Comparison of ENCODE assay signal across 26 mouse cellular contexts in genomic region chr13:54426781-54427655, GRCm38 (mm10). TPM values are rescaled to one million over a fixed set of nuclear protein-coding genes. Genes with fewer than 3 reads are reported as not detected.
DNase-seq lines count a peak whose midpoint lies in the region; ATAC-seq and TF ChIP-seq lines count a peak whose summit lies in the region.
"Had no signal": no experiment of that assay in that cellular context is flagged by ENCODE, and none has a peak within 500 bp of the region (broad histone marks: within the 10 kb centered on the region; RNA-seq: fewer than 3 reads in every experiment).

No protein-coding gene starts in this region.

- no peak overlapping the region for H3K27ac ChIP-seq in midbrain, embryonic 11.5 days (ENCODE audit: low read depth, low read length)
- no peak overlapping the region for H3K27ac ChIP-seq in midbrain, postnatal 0 days (ENCODE audit: low read depth, low read length)
- H3K27ac ChIP-seq: embryonic facial prominence, embryonic 12.5 days; heart, embryonic 15.5 days; hindbrain, embryonic 13.5 days; limb, embryonic 10.5 days; midbrain, embryonic 12.5 days had no signal

- H3K4me2 ChIP-seq in midbrain, embryonic 11.5 days: no peak overlapping the region
- H3K4me2 ChIP-seq in midbrain, postnatal 0 days (ENCODE audit: low read depth, low read length, poor library complexity, severe bottlenecking): no peak overlapping the region
- H3K4me2 ChIP-seq: embryonic facial prominence, embryonic 12.5 days; heart, embryonic 15.5 days; hindbrain, embryonic 13.5 days; midbrain, embryonic 12.5 days had no signal

- no peak for TF ChIP-seq CTCF in midbrain, postnatal 0 days (IDR thresholded peaks at IDR 0.05)

- H3K27me3 ChIP-seq in midbrain, embryonic 11.5 days (ENCODE audit: control insufficient read depth, insufficient read depth, low read length): no peaks in the 10 kb centered on the region
- no peaks in the 10 kb centered on the region for H3K27me3 ChIP-seq in midbrain, postnatal 0 days (ENCODE audit: insufficient read depth, low read length)
- H3K27me3 ChIP-seq: embryonic facial prominence, embryonic 12.5 days; heart, embryonic 15.5 days; hindbrain, embryonic 13.5 days; midbrain, embryonic 12.5 days had no signal

- no peaks in the 10 kb centered on the region for H3K4me1 ChIP-seq in midbrain, embryonic 11.5 days (ENCODE audit: control insufficient read depth, insufficient read depth, low read length)
- H3K4me1 ChIP-seq in midbrain, postnatal 0 days (ENCODE audit: insufficient read depth, low read length): no peaks in the 10 kb centered on the region

- no peaks in the 10 kb centered on the region for H3K36me3 ChIP-seq in midbrain, embryonic 11.5 days (ENCODE audit: control insufficient read depth, insufficient read depth, low read length)
- H3K36me3 ChIP-seq in midbrain, postnatal 0 days (ENCODE audit: insufficient read depth, low read length): no peaks in the 10 kb centered on the region
- H3K36me3 ChIP-seq: embryonic facial prominence, embryonic 12.5 days; heart, embryonic 15.5 days; hindbrain, embryonic 13.5 days; limb, embryonic 10.5 days; midbrain, embryonic 12.5 days had no signal

- H3K9me3 ChIP-seq in midbrain, embryonic 11.5 days (ENCODE audit: control insufficient read depth, low read length): no peaks in the 10 kb centered on the region
- H3K9me3 ChIP-seq in midbrain, postnatal 0 days (ENCODE audit: low read length): no peaks in the 10 kb centered on the region
- H3K9me3 ChIP-seq: embryonic facial prominence, embryonic 12.5 days; heart, embryonic 15.5 days; hindbrain, embryonic 13.5 days; limb, embryonic 10.5 days had no signal

- 80% methylated on average over 10 of the region's 10 CpGs for WGBS in midbrain, embryonic 11.5 days
- WGBS in midbrain, postnatal 0 days: 79% methylated on average over 10 of the region's 10 CpGs

- no peak overlapping the region for H3K9ac ChIP-seq in midbrain, embryonic 11.5 days (ENCODE audit: low read length)
- no peak overlapping the region for H3K9ac ChIP-seq in midbrain, postnatal 0 days (replicated peaks; ENCODE audit: low read length, poor library complexity, severe bottlenecking)
- H3K9ac ChIP-seq: embryonic facial prominence, embryonic 12.5 days; forebrain, postnatal 0 days; heart, embryonic 15.5 days; hindbrain, embryonic 13.5 days; midbrain, embryonic 12.5 days had no signal

- DNase-seq in adrenal gland, adult 8-10 months: peak; percentile 12
- no peak for DNase-seq in adrenal gland, postnatal 4 days (ENCODE audit: low spot score in 2 of 2)
- DNase-seq in midbrain, embryonic 11.5 days (ENCODE audit: low spot score, missing footprints): peak; percentile 64
- no peak for DNase-seq in midbrain, postnatal 0 days (ENCODE audit: low spot score)
- peak; percentile 86 for DNase-seq in A20 (ENCODE audit: low read depth, low spot score)
- peak; percentile 16 for DNase-seq in adrenal gland, postnatal 14 days
- DNase-seq in kidney, adult 11 months: no peak
- DNase-seq in neural tube, embryonic 10.5 days (ENCODE audit: extremely low spot score, low spot score): no peak
- DNase-seq: cerebellum, adult 11 months; cerebellum, postnatal 25 days; forebrain, postnatal 0 days; gastrocnemius, postnatal 25 days; heart, postnatal 36 days; kidney, adult 18-20 months; kidney, postnatal 4 days; liver; lung, postnatal 14 days; right cerebral cortex, adult 18-20 months; right cerebral cortex, postnatal 4 days; thymus, postnatal 25 days had no signal

- H3K4me3 ChIP-seq in midbrain, embryonic 11.5 days (ENCODE audit: low read depth, low read length): no peak overlapping the region
- no peak overlapping the region for H3K4me3 ChIP-seq in midbrain, postnatal 0 days (ENCODE audit: low read depth, low read length)
- H3K4me3 ChIP-seq: embryonic facial prominence, embryonic 12.5 days; heart, embryonic 15.5 days; hindbrain, embryonic 13.5 days; limb, embryonic 10.5 days; midbrain, embryonic 12.5 days had no signal

- no peak for ATAC-seq in midbrain, embryonic 11.5 days (ENCODE audit: low FRiP score)
- ATAC-seq in midbrain, postnatal 0 days (ENCODE audit: low FRiP score): no peak
- ATAC-seq: forebrain, postnatal 0 days had no signal

RNA-seq across cellular contexts. Expression of gene Thoc3, which starts 41.6 kb away (rescaled TPM):
- total RNA-seq in adrenal gland, adult 8-10 months (2022): 10 to 100 TPM; 44.4 to 51.6 (median 48.7) TPM
- total RNA-seq in adrenal gland, postnatal 4 days (2021): 10 to 100 TPM; 60.2 to 66.0 TPM
- 161 and 163 TPM in 2 replicates for polyA plus RNA-seq in midbrain, embryonic 11.5 days (2014; fragmentation: Nextera tagmentation; extraction: Ambion mirVana)
- total RNA-seq in midbrain, postnatal 0 days (2014; rRNA removed): 51.7 and 62.6 TPM in 2 replicates
- polyA plus RNA-seq in midbrain, postnatal 0 days (2015; fragmentation: Nextera tagmentation; extraction: Ambion mirVana): 127 and 133 TPM in 2 replicates
- total RNA-seq in adrenal gland, postnatal 14 days (2021): 46.3 and 53.7 TPM in 2 replicates

RNA-seq across cellular contexts. Expression of gene Cplx2, which starts 55.9 kb away (rescaled TPM):
- 10 to 100 TPM; 20.8 to 47.3 (median 33.3) TPM for total RNA-seq in adrenal gland, adult 8-10 months (2022)
- total RNA-seq in adrenal gland, postnatal 4 days (2021): 10 to 100 TPM; 46.3 to 50.4 TPM
- polyA plus RNA-seq in midbrain, embryonic 11.5 days (2014; fragmentation: Nextera tagmentation; extraction: Ambion mirVana): 14.7 and 14.8 TPM in 2 replicates
- total RNA-seq in midbrain, postnatal 0 days (2014; rRNA removed): 88.7 and 106 TPM in 2 replicates
- polyA plus RNA-seq in midbrain, postnatal 0 days (2015; fragmentation: Nextera tagmentation; extraction: Ambion mirVana): 30.4 and 31.2 TPM in 2 replicates
- 29.2 and 35.4 TPM in 2 replicates for total RNA-seq in adrenal gland, postnatal 14 days (2021)
- total RNA-seq: monocyte, adult 5-6 weeks had no signal

Comparison
In these comparisons a context has a peak if more than half of its experiments do, and no peak if none do; other contexts are left out.
1. DNase-seq: peak in adrenal gland, adult 8-10 months (single experiment), midbrain, embryonic 11.5 days (single experiment), A20 (single experiment) and adrenal gland, postnatal 14 days (single experiment); none in adrenal gland, postnatal 4 days (0 of 2), midbrain, postnatal 0 days (single experiment), kidney, adult 11 months (single experiment) and neural tube, embryonic 10.5 days (single experiment).